Mouse (Mus musculus): ENCODE measurements around the gene Zcchc17. TPM values are rescaled to one million over a fixed set of nuclear protein-coding genes. Genes with fewer than 3 reads are reported as not detected.

The Zcchc17 gene
- polyA plus RNA-seq, 1 experiment from 2014 or later: 73.3 TPM

- H3K4me1 ChIP-seq (ENCODE audit: control insufficient read depth, insufficient read depth, low read length): no peaks in the 10 kb centered on the region; the same call in 1 of the 2 replicates
- H3K36me3 ChIP-seq (ENCODE audit: control insufficient read depth, insufficient read depth, low read length): no peaks in the 10 kb centered on the region
- H3K27me3 ChIP-seq (replicated peaks; ENCODE audit: control insufficient read depth, insufficient read depth, low read length): no peaks in the 10 kb centered on the region
- no peak for ATAC-seq (ENCODE audit: low read depth)
- 76% methylated on average over 9 of the region's 11 CpGs for WGBS
- H3K9ac ChIP-seq (ENCODE audit: low read depth, low read length): no peak overlapping the region
- no peak overlapping the region for H3K4me3 ChIP-seq (ENCODE audit: low read depth, low read length)
- no peaks in the 10 kb centered on the region for H3K9me3 ChIP-seq (ENCODE audit: control insufficient read depth, low read length)
- DNase-seq (ENCODE audit: low spot score): no peak
- no peak overlapping the region for H3K27ac ChIP-seq (replicated peaks; ENCODE audit: low read depth, low read length)
- H3K4me2 ChIP-seq (ENCODE audit: low read depth, low read length): no peak overlapping the region
Measured at GRCm38 (mm10) chr4:130298877-130299628, 60.7 kb downstream of the Zcchc17 start.

GRCm38 (mm10) chr4:130297123-130297529 is 62.6 kb downstream of the Zcchc17 start:
- Histone ChIP-seq H3K27ac (replicated peaks; ENCODE audit: low read depth, low read length) (no peak overlapping the region), H3K9ac (ENCODE audit: low read depth, low read length) (no peak overlapping the region), H3K4me1 (ENCODE audit: control insufficient read depth, insufficient read depth, low read length) (no peaks in the 10 kb centered on the region; the same call in 1 of the 2 replicates), H3K9me3 (ENCODE audit: control insufficient read depth, low read length) (no peaks in the 10 kb centered on the region), H3K4me2 (ENCODE audit: low read depth, low read length) (no peak overlapping the region), H3K36me3 (ENCODE audit: control insufficient read depth, insufficient read depth, low read length) (no peaks in the 10 kb centered on the region), H3K4me3 (ENCODE audit: low read depth, low read length) (no peak overlapping the region), H3K27me3 (replicated peaks; ENCODE audit: control insufficient read depth, insufficient read depth, low read length) (no peaks in the 10 kb centered on the region; the same call in 1 of the 2 replicates)
- DNase-seq (ENCODE audit: low spot score) (peak; percentile 60), ATAC-seq (ENCODE audit: low read depth) (no peak; the same call in 1 of the 2 replicates)
- WGBS: 23% methylated on average over 13 of the region's 13 CpGs

GRCm38 (mm10) chr4:130296243-130296965 is 63.3 kb downstream of the Zcchc17 start:
- WGBS: 78% methylated on average over 13 of the region's 13 CpGs
- DNase-seq (ENCODE audit: low spot score) (no peak), ATAC-seq (ENCODE audit: low read depth) (no peak)
- Histone ChIP-seq H3K4me1 (ENCODE audit: control insufficient read depth, insufficient read depth, low read length) (no peaks in the 10 kb centered on the region; the same call in 1 of the 2 replicates), H3K27me3 (replicated peaks; ENCODE audit: control insufficient read depth, insufficient read depth, low read length) (no peaks in the 10 kb centered on the region; the same call in 1 of the 2 replicates), H3K27ac (replicated peaks; ENCODE audit: low read depth, low read length) (no peak overlapping the region), H3K4me2 (ENCODE audit: low read depth, low read length) (no peak overlapping the region), H3K9ac (ENCODE audit: low read depth, low read length) (no peak overlapping the region), H3K36me3 (ENCODE audit: control insufficient read depth, insufficient read depth, low read length) (no peaks in the 10 kb centered on the region), H3K4me3 (ENCODE audit: low read depth, low read length) (no peak overlapping the region), H3K9me3 (ENCODE audit: control insufficient read depth, low read length) (no peaks in the 10 kb centered on the region)

GRCm38 (mm10) chr4:130295047-130295745 is 64.5 kb downstream of the Zcchc17 start:
- Histone ChIP-seq H3K27ac (replicated peaks; ENCODE audit: low read depth, low read length) (no peak overlapping the region; the same call in 1 of the 2 replicates), H3K36me3 (ENCODE audit: control insufficient read depth, insufficient read depth, low read length) (no peaks in the 10 kb centered on the region), H3K9ac (ENCODE audit: low read depth, low read length) (no peak overlapping the region), H3K9me3 (ENCODE audit: control insufficient read depth, low read length) (no peaks in the 10 kb centered on the region), H3K4me2 (ENCODE audit: low read depth, low read length) (0 out of 2 replicates have a peak overlapping the region, but pooled peaks have one; percentile 5), H3K27me3 (replicated peaks; ENCODE audit: control insufficient read depth, insufficient read depth, low read length) (no peaks in the 10 kb centered on the region; the same call in 1 of the 2 replicates), H3K4me3 (ENCODE audit: low read depth, low read length) (no peak overlapping the region), H3K4me1 (ENCODE audit: control insufficient read depth, insufficient read depth, low read length) (no peaks in the 10 kb centered on the region; the same call in 1 of the 2 replicates)
- WGBS: 53% methylated on average over 23 of the region's 23 CpGs
- DNase-seq (ENCODE audit: low spot score) (peak; percentile 63), ATAC-seq (ENCODE audit: low read depth) (no peak; the same call in 1 of the 2 replicates)

- no peak for ATAC-seq (ENCODE audit: low read depth)
- 85% methylated on average over 8 of the region's 8 CpGs for WGBS
Measured at GRCm38 (mm10) chr4:130294513-130294912, 65.2 kb downstream of the Zcchc17 start.

GRCm38 (mm10) chr4:130292271-130292670 is 67.5 kb downstream of the Zcchc17 start:
- Histone ChIP-seq H3K36me3 (ENCODE audit: control insufficient read depth, insufficient read depth, low read length) (no peaks in the 10 kb centered on the region), H3K4me3 (ENCODE audit: low read depth, low read length) (no peak overlapping the region), H3K9me3 (ENCODE audit: control insufficient read depth, low read length) (no peaks in the 10 kb centered on the region), H3K4me2 (ENCODE audit: low read depth, low read length) (no peak overlapping the region), H3K27ac (replicated peaks; ENCODE audit: low read depth, low read length) (no peak overlapping the region), H3K27me3 (replicated peaks; ENCODE audit: control insufficient read depth, insufficient read depth, low read length) (no peaks in the 10 kb centered on the region; the same call in 1 of the 2 replicates), H3K4me1 (ENCODE audit: control insufficient read depth, insufficient read depth, low read length) (no peaks in the 10 kb centered on the region; the same call in 1 of the 2 replicates), H3K9ac (ENCODE audit: low read depth, low read length) (no peak overlapping the region)
- WGBS: 10% methylated on average over 3 of the region's 4 CpGs
- DNase-seq (ENCODE audit: low spot score) (peak; percentile 75), ATAC-seq (ENCODE audit: low read depth) (peak; percentile 58; the same call in 1 of the 2 replicates)

More at GRCm38 (mm10) chr4:130294513-130294912, 65.2 kb downstream of the Zcchc17 start:
- H3K27ac ChIP-seq (replicated peaks; ENCODE audit: low read depth, low read length): no peak overlapping the region
- H3K9ac ChIP-seq (ENCODE audit: low read depth, low read length): no peak overlapping the region
- H3K4me3 ChIP-seq (ENCODE audit: low read depth, low read length): no peak overlapping the region
- H3K9me3 ChIP-seq (ENCODE audit: control insufficient read depth, low read length): no peaks in the 10 kb centered on the region
- H3K27me3 ChIP-seq (replicated peaks; ENCODE audit: control insufficient read depth, insufficient read depth, low read length): no peaks in the 10 kb centered on the region; the same call in 1 of the 2 replicates
- DNase-seq (ENCODE audit: low spot score): no peak
- no peaks in the 10 kb centered on the region for H3K36me3 ChIP-seq (ENCODE audit: control insufficient read depth, insufficient read depth, low read length)
- no peak overlapping the region for H3K4me2 ChIP-seq (ENCODE audit: low read depth, low read length)
- H3K4me1 ChIP-seq (ENCODE audit: control insufficient read depth, insufficient read depth, low read length): no peaks in the 10 kb centered on the region; the same call in 1 of the 2 replicates

- Histone ChIP-seq H3K9ac (ENCODE audit: low read depth, low read length) (no peak overlapping the region), H3K27ac (replicated peaks; ENCODE audit: low read depth, low read length) (no peak overlapping the region), H3K9me3 (ENCODE audit: control insufficient read depth, low read length) (no peaks in the 10 kb centered on the region), H3K4me3 (ENCODE audit: low read depth, low read length) (no peak overlapping the region), H3K27me3 (replicated peaks; ENCODE audit: control insufficient read depth, insufficient read depth, low read length) (no peaks in the 10 kb centered on the region; the same call in 1 of the 2 replicates), H3K36me3 (ENCODE audit: control insufficient read depth, insufficient read depth, low read length) (no peaks in the 10 kb centered on the region), H3K4me1 (ENCODE audit: control insufficient read depth, insufficient read depth, low read length) (no peaks in the 10 kb centered on the region), H3K4me2 (ENCODE audit: low read depth, low read length) (no peak overlapping the region)
- DNase-seq (ENCODE audit: low spot score) (no peak), ATAC-seq (ENCODE audit: low read depth) (no peak)
- WGBS: 66% methylated on average over 3 of the region's 3 CpGs
Measured at GRCm38 (mm10) chr4:130289824-130290223, 69.9 kb downstream of the Zcchc17 start.

GRCm38 (mm10) chr4:130286531-130286930 is 73.2 kb downstream of the Zcchc17 start:
- no peaks in the 10 kb centered on the region for H3K9me3 ChIP-seq (ENCODE audit: control insufficient read depth, low read length)
- H3K4me2 ChIP-seq (ENCODE audit: low read depth, low read length): no peak overlapping the region
- no peaks in the 10 kb centered on the region for H3K36me3 ChIP-seq (ENCODE audit: control insufficient read depth, insufficient read depth, low read length)
- H3K27me3 ChIP-seq (replicated peaks; ENCODE audit: control insufficient read depth, insufficient read depth, low read length): no peaks in the 10 kb centered on the region
- no peak overlapping the region for H3K9ac ChIP-seq (ENCODE audit: low read depth, low read length)
- no peaks in the 10 kb centered on the region for H3K4me1 ChIP-seq (ENCODE audit: control insufficient read depth, insufficient read depth, low read length)
- H3K27ac ChIP-seq (replicated peaks; ENCODE audit: low read depth, low read length): no peak overlapping the region
- DNase-seq (ENCODE audit: low spot score): no peak
- 38% methylated on average over 2 of the region's 3 CpGs for WGBS
- ATAC-seq (ENCODE audit: low read depth): no peak
- no peak overlapping the region for H3K4me3 ChIP-seq (ENCODE audit: low read depth, low read length)
